Mouse (Mus musculus) liver, postnatal 0 days (tissue): ENCODE results near the gene Ppil3.

Experiments
- CTCF ChIP-seq: sonication (generic); IDR thresholded peaks from 2 replicates; pipeline ENCODE4 v1.5.1; 2016; ENCODE audit warnings: antibody characterized with exemption, low read depth
- EP300 ChIP-seq: IDR thresholded peaks from 2 replicates; pipeline ENCODE4 v1.6.1; 2016; ENCODE audit warnings: antibody characterized with exemption, low read depth, mild to moderate bottlenecking

- TF ChIP-seq EP300: no peak
- TF ChIP-seq CTCF: no peak
Observed at GRCm38 (mm10) chr1:58454316-58454715, 9.0 kb upstream of the Ppil3 start.
